Mouse (Mus musculus) hindlimb bud, embryonic 11.5 days (tissue): ENCODE measurements around the gene Mien1.

Experiments
- DNase-seq: peaks from one replicate; pipeline ENCODE4 v3.0.0-alpha.2; 2012; ENCODE audit warnings: low read depth, low spot score; ENCODE audit errors: extremely low spot score

The Mien1 gene

DNA sequence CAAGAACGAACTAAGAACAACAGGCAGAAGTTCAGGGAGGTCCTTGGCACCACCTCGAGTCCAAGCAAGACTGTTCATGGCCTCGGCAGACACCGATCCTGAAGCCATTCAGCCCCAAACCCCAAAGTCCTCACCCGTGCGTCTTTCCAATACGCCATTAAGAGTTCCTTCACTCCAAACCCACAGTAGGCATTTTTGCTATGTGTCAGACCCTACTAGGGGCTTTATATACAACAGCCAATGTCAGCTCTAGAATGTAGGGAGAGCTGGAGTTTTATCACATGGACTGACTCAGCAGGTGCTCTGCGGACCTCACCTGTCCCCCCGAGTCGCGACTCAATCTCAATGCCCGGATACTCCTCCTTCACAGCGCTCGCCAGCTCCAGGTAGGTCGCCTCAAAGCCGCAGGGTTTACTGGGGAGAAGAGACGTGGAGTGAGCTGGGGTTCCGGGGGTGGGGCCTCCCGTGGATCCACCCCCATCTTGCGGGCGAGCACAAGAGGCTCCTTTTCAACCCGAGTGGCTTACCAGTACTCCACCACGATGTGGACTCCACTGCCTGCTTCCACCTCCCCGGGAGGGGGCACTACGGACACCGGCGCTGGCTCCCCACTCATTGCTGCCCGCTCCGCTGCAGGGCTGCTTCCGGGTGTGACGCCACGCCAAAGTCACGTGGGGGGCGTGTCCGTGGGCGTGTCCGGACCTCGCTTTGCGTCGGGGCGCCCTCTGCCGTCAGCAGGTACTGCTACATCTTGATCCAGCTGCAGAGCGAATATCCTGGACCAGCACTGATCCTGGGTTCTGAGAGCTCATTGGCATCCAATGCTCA, at the start of gene Mien1:
Mien1 (minus strand) TSS at position 661 of the 828 bp plus-strand sequence.
- DNase-seq: peak; percentile 74

- no peak for DNase-seq
Measured at GRCm38 (mm10) chr11:98487526-98488040, 48.8 kb upstream of the Mien1 start.

- no peak for DNase-seq
Measured at GRCm38 (mm10) chr11:98485749-98486148, 47.0 kb upstream of the Mien1 start.

DNA sequence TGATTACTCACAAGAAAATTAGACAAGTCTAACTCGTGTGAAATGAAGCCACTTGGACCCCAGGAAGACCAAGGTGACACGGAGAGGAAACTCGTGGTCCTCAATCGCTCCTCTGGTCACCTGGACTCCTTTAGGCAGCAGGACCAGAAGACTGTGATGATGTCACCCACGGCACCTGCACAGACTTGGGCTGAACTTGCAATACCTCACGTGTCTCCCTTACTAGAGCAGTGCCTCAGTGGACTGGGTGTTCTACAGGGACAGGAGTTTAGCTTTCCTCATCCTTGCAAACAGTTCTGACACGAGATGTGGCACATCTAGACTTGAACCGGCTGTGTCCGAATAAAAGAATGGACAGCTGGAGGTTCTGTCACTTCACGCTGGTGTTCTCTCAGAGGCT, 43.3 kb upstream of the Mien1 start:
- DNase-seq: no peak

DNA sequence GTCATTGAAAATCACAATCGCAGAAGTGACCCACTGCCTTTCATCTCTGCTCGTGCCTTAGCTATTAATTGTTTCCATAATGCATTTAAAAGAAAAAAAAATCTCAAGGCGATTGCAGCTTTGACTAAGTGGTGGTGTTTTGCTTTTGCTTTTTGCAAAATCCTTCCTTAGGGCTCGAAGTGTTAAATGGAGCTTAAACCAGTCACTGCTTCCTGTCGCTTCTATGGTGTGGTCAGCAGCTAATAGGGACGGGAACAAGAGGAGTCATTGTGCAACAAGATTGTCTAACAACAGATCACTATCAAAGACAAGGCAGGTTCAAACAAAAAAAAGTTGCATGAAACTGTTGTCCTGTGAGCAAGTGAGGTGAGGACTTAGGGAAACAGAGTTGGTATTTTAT, 42.4 kb upstream of the Mien1 start:
- no peak for DNase-seq

GRCm38 (mm10) chr11:98479940-98480497, 41.2 kb upstream of the Mien1 start:
- DNase-seq: no peak

DNA sequence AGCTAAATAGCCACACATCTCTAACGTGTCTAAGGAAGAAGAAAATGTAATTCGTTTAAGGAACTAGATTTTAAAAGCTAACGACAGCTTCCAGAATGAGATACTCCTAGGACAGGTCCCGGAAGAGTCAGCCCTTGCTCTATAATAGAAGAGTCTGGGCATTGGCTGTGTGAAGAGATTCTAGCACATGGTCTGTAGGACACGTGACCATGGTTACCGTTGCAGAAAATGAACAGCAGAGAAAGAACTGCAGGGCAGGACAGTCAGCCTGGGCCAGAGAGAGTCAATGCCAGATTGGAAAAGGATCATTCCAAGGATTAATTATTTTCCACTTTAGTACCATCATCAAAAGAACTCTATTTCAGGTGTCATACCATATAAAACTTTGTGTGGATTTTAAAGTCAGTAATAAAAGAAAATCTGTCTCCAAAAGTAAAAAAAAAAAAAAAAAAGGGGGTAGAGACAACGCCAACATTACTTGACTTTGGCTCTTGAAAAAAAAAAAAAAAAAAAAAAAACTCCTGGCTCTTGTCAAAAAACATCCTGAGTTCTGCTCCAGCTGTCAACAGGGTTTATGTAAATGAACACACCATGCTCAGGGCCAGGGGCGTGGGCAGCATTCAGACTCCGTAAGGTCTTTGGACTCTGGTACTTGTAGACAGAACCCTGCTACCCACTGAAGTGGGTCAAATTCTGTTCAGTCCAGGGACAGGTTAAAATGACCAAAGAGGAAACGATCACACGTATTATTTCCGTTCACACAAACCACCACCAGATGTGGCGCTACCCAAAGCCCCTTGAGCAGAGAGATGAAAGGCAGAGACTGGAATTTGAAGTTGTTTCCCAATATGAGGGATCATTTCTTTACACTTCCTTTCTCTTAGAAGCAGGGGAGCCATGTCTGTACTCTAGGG, 40.5 kb upstream of the Mien1 start:
- no peak for DNase-seq

DNA sequence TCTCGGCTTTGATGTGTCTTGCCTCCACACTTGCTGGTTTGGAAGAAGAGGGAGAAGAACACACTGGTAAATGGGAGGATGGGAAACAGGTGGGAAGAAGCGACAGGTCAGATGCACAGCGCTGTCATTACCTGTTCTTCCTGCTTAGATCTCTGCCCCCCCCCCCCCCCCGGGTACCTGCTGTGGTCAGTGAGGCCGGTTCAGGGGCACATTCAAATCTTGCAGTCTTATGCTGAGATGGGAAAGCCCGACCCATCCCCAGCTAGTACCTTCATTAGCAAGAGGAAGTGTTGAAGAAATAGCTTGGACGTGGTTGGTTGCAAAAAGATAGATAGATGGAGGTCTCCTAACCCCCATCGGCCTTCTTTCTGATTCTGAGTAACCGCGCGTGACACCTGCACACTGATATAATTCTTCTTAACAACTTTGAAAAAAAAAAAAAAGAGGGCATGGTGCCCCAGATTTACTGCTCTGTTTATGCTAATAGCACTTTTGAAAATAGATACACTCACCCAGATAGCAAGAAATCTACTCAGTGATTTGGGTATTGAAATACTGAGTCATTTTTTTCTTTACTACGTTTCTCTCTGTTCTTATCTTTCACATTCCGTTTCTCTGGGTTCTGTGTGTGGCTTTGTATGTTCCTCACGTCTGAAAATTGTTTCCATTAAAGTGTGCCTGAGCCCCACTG, 38.4 kb upstream of the Mien1 start:
- DNase-seq: no peak

GRCm38 (mm10) chr11:98476434-98476807, 37.6 kb upstream of the Mien1 start:
- no peak for DNase-seq

GRCm38 (mm10) chr11:98475630-98476433, 37.0 kb upstream of the Mien1 start:
- no peak for DNase-seq

- no peak for DNase-seq
Measured at GRCm38 (mm10) chr11:98474967-98475366, 36.2 kb upstream of the Mien1 start.

- no peak for DNase-seq
Measured at GRCm38 (mm10) chr11:98473916-98474479, 35.2 kb upstream of the Mien1 start.

- DNase-seq: no peak
Measured at GRCm38 (mm10) chr11:98472696-98473095, 33.9 kb upstream of the Mien1 start.

GRCm38 (mm10) chr11:98470795-98471194, 32.0 kb upstream of the Mien1 start:
- no peak for DNase-seq

- no peak for DNase-seq
Measured at GRCm38 (mm10) chr11:98469761-98470714, 31.2 kb upstream of the Mien1 start.

- no peak for DNase-seq
Measured at GRCm38 (mm10) chr11:98464516-98464915, 25.7 kb upstream of the Mien1 start.

- DNase-seq: no peak
Measured at GRCm38 (mm10) chr11:98463911-98464310, 25.1 kb upstream of the Mien1 start.

- no peak for DNase-seq
Measured at GRCm38 (mm10) chr11:98462255-98462654, 23.5 kb upstream of the Mien1 start.
